Mouse (Mus musculus) small intestine, adult 2 months (tissue): ENCODE results near the gene T.

Source experiments
- CTCF ChIP-seq: fragments of 200-500 bp; IDR thresholded peaks from 2 replicates; pipeline ENCODE4 v1.5.1; 2012; ENCODE audit warnings: low read depth, mild to moderate bottlenecking, control low read depth, inconsistent platforms, low read length, moderate library complexity, mixed read lengths; ENCODE audit not compliant: insufficient replicate concordance, insufficient read length; ENCODE audit errors: extremely low read depth
- POLR2A ChIP-seq: fragments of 200-500 bp; IDR thresholded peaks from 2 replicates; pipeline ENCODE4 v1.6.1; 2012; ENCODE audit warnings: low read depth, mild to moderate bottlenecking, control low read depth, inconsistent platforms, low read length, moderate library complexity

DNA sequence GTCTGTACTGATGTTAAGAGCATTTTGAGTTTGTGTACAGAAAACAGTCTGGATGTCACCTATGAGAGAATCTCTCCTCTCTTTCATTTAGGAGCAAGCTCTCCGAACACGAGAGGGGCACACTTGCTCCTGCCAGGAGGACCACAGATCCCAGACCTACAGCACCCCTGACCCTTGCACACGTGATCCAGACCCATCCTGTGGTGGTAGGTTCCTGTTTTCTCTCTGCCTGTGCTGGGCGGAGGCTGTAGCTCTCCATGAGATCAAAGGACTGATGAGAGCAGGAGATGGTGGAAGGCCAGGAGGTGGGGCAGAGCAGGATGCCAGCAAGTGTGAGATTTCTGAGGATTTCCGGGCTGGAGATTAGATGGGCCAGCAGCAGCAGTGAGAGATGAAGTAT, 12.7 kb upstream of the T start:
- TF ChIP-seq POLR2A (no peak), CTCF (no peak)
